Mouse (Mus musculus): ENCODE measurements at regions not wholly inside any gene's neighbourhood (a gene's known extent, or its start where the extent isn't known, plus 50 kb on each side); places are given as distances from the start of the nearest gene placed in this dataset.
"Not testable (repeated sequence)": the region's sequence is repeated elsewhere in the genome, so short reads cannot be mapped to it uniquely, and the experiment has no call there.

- DNase-seq (ENCODE audit: low spot score in 2 of 2): no peak
These were observed 629.7 kb upstream of the Slc8a1 start for GRCm38 (mm10) chr17:82367876-82368275.

GRCm38 (mm10) chr17:82366001-82366400 lies 627.8 kb upstream of the Slc8a1 start:
- peak in 1 of 2 experiments; percentile 10 for DNase-seq (ENCODE audit: low spot score in 2 of 2)

GRCm38 (mm10) chr17:82348636-82349035 lies 610.5 kb upstream of the Slc8a1 start:
- DNase-seq (ENCODE audit: low spot score in 2 of 2): no peak

GRCm38 (mm10) chr17:82331429-82331828 lies 593.3 kb upstream of the Slc8a1 start:
- no peak for DNase-seq (ENCODE audit: low spot score in 2 of 2)

GRCm38 (mm10) chr17:82312191-82312590 lies 574.0 kb upstream of the Slc8a1 start:
- no peak for DNase-seq (ENCODE audit: low spot score in 2 of 2)

- no peak for DNase-seq (ENCODE audit: low spot score in 2 of 2)
These were observed 568.2 kb upstream of the Slc8a1 start for GRCm38 (mm10) chr17:82306347-82306746.

- no peak for DNase-seq (ENCODE audit: low spot score in 2 of 2)
These were observed 539.6 kb upstream of the Slc8a1 start for GRCm38 (mm10) chr17:82277728-82278127.

GRCm38 (mm10) chr17:82273946-82274345 lies 535.8 kb upstream of the Slc8a1 start:
- no peak for DNase-seq (ENCODE audit: low spot score in 2 of 2)

GRCm38 (mm10) chr17:82272845-82273244 lies 534.7 kb upstream of the Slc8a1 start:
- no peak for DNase-seq (ENCODE audit: low spot score in 2 of 2)

- DNase-seq (ENCODE audit: low spot score in 2 of 2): not testable (repeated sequence)
These were observed 528.7 kb upstream of the Slc8a1 start for GRCm38 (mm10) chr17:82266842-82267241.

- DNase-seq (ENCODE audit: low spot score in 2 of 2): no peak
These were observed 514.2 kb upstream of the Slc8a1 start for GRCm38 (mm10) chr17:82252362-82252761.

GRCm38 (mm10) chr17:82251841-82252240 lies 513.7 kb upstream of the Slc8a1 start:
- no peak for DNase-seq (ENCODE audit: low spot score in 2 of 2)

GRCm38 (mm10) chr17:82238361-82238760 lies 500.2 kb upstream of the Slc8a1 start:
- no peak for DNase-seq (ENCODE audit: low spot score in 2 of 2)

GRCm38 (mm10) chr17:82237456-82237855 lies 499.3 kb upstream of the Slc8a1 start:
- DNase-seq (ENCODE audit: low spot score in 2 of 2): no peak

- no peak for DNase-seq (ENCODE audit: low spot score in 2 of 2)
These were observed 477.8 kb upstream of the Slc8a1 start for GRCm38 (mm10) chr17:82215728-82216623.

GRCm38 (mm10) chr17:82199981-82200380 lies 461.8 kb upstream of the Slc8a1 start:
- DNase-seq (ENCODE audit: low spot score in 2 of 2): no peak

- DNase-seq (ENCODE audit: low spot score in 2 of 2): no peak
These were observed 461.0 kb upstream of the Slc8a1 start for GRCm38 (mm10) chr17:82199031-82199642.

GRCm38 (mm10) chr17:82184261-82184660 lies 446.1 kb upstream of the Slc8a1 start:
- DNase-seq (ENCODE audit: low spot score in 2 of 2): no peak

GRCm38 (mm10) chr17:82171216-82171615 lies 433.0 kb upstream of the Slc8a1 start:
- DNase-seq (ENCODE audit: low spot score in 2 of 2): no peak

GRCm38 (mm10) chr17:82153446-82153845 lies 415.3 kb upstream of the Slc8a1 start:
- DNase-seq (ENCODE audit: low spot score in 2 of 2): no peak

GRCm38 (mm10) chr17:82134843-82135242 lies 396.7 kb upstream of the Slc8a1 start:
- DNase-seq (ENCODE audit: low spot score in 2 of 2): no peak

- DNase-seq (ENCODE audit: low spot score in 2 of 2): no peak
These were observed 394.8 kb upstream of the Slc8a1 start for GRCm38 (mm10) chr17:82132941-82133340.

GRCm38 (mm10) chr17:82087141-82087540 lies 349.0 kb upstream of the Slc8a1 start:
- no peak for DNase-seq (ENCODE audit: low spot score in 2 of 2)
